Mouse (Mus musculus): ENCODE results near the gene Fbxo34.
"Not testable (repeated sequence)": the region's sequence is repeated elsewhere in the genome, so short reads cannot be mapped to it uniquely, and the experiment has no call there.

The Fbxo34 gene

GRCm38 (mm10) chr14:47516755-47517154, 66.5 kb downstream of the Fbxo34 start:
- DNase-seq (ENCODE audit: low spot score in 2 of 2) = no peak

- peak in 1 of 2 experiments; percentile 70 for DNase-seq (ENCODE audit: low spot score in 2 of 2)
Measured at GRCm38 (mm10) chr14:47518619-47519018, 68.4 kb downstream of the Fbxo34 start.

- DNase-seq (ENCODE audit: low spot score in 2 of 2) = no peak
Measured at GRCm38 (mm10) chr14:47520751-47521449, 70.7 kb downstream of the Fbxo34 start.

- no peak for DNase-seq (ENCODE audit: low spot score in 2 of 2)
Measured at GRCm38 (mm10) chr14:47521609-47522008, 71.4 kb downstream of the Fbxo34 start.

DNA sequence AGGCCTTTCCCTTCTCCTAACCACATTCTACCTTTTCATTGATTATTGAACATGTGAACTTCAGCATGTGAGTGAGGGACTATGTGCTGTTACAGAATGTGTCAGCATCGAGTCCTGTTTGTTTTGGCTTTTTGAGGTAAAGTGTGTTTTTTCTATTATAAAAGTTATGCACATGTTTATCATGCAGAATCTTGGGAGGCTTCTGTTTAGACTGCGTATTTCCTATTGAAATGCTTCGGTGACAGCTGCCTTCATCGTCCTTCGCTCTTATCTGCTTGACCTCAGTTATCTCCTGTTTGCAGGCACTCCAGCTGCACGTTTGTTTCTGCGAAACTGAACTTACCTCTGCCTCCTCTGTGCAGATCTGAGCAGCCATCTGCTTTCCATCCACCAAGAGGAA, 72.1 kb downstream of the Fbxo34 start:
- DNase-seq (ENCODE audit: low spot score in 2 of 2) = no peak

DNA sequence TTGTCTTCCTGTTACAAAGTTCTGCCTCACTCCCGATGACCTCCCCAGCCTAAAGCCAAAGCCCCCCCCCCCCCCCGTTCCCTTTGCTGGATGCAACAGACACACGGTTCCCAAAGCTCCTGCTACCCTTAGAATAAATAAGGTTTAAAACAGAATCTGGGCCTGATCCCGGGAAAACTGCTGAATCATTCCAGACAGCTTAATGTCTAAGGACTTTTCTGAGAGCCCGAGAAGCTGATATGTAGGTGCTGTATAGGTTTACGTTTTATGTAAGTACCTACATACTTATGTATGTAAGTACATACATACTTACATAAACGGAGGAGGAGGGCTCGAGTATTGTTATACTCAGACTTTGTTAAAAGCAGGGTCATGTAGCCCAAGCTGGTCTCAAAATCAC, 75.2 kb downstream of the Fbxo34 start:
- no peak for DNase-seq (ENCODE audit: low spot score in 2 of 2)

- no peak for DNase-seq (ENCODE audit: low spot score in 2 of 2)
Measured at GRCm38 (mm10) chr14:47525861-47526260, 75.6 kb downstream of the Fbxo34 start.

GRCm38 (mm10) chr14:47527833-47528232, 77.6 kb downstream of the Fbxo34 start:
- no peak for DNase-seq (ENCODE audit: low spot score in 2 of 2)

DNA sequence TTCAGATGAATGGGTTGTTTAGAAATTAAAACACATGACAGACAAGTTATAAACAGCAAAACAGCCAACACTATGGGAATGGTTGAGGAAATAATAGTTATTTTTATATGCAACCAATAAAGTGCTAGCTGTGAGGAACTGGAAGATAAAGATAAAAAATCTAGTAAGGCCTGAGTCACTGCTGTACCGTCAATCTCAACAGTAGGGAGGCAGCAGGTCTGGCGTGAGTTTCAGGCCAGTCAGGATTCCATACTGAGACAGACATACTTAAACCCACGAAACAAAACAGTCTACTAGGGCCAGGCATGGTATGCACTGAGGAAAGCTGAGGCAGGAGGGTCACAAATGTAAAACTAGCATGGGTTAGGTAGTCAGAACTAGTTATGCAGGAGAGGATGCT, 78.1 kb downstream of the Fbxo34 start:
- DNase-seq (ENCODE audit: low spot score in 2 of 2) = no peak

- peak in 1 of 2 experiments; percentile 56 for DNase-seq (ENCODE audit: low spot score in 2 of 2)
Measured at GRCm38 (mm10) chr14:47529019-47529418, 78.8 kb downstream of the Fbxo34 start.

- not testable (repeated sequence) for DNase-seq (ENCODE audit: low spot score in 2 of 2)
Measured at GRCm38 (mm10) chr14:47529592-47529991, 79.4 kb downstream of the Fbxo34 start.

DNA sequence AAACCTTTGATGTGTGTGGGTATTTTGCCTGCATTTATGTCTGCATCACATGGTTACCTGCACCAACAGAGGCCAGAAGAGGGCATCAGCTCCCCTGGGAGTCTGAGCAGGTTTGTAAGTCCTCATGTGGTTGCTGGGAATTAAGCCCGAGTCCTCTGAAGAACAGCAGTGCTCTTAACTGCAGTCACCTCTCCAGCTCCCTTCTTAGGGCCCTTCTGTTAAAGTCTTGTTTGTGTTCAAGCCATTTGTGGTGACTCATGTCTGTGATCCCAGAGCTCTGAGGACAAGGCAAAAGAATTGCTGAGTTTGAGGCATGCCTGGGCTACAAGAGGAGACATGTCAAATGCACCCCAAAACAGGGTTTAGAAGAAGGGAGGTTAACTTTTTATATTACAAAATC, 82.3 kb downstream of the Fbxo34 start:
- DNase-seq (ENCODE audit: low spot score in 2 of 2) = no peak

DNA sequence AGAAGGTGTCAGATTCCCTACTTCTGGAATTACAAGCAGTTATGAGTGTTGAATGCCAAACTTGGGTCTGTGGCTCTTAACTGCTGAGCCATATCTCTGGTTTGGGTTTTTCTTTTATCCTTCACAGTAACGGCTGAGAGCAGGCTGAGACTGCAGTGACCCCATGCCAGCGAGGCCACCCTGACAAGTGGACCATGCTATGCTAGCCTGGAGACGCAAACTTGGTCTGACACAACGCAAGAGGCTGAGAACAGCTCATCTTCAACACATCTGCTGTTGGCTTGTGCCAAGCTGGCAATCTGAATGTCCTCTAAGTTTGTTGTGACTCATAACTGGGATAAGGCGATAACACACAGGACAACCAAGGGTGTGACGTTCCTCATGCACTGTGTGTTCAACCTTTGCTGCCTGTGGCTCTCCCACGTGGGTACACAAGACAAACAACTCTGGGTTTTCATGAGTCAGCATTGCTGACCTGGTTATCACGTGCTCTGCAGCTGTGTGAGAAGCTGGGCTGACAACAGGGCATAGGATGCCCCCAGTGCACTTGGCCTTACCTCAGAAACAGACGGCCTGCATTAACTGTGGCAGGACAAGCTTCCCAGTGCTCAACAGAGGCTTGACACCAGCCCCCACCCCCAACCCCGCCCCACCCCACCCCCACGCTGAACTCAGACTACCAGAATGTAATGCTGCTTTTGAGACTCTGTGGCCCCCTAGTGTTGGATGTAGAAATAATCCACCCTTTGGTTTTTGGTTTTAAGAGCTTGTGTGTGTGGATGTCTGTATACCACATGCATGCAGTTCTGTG, 83.3 kb downstream of the Fbxo34 start:
- peak; percentile 63 to 66 for DNase-seq (ENCODE audit: low spot score in 2 of 2)

DNA sequence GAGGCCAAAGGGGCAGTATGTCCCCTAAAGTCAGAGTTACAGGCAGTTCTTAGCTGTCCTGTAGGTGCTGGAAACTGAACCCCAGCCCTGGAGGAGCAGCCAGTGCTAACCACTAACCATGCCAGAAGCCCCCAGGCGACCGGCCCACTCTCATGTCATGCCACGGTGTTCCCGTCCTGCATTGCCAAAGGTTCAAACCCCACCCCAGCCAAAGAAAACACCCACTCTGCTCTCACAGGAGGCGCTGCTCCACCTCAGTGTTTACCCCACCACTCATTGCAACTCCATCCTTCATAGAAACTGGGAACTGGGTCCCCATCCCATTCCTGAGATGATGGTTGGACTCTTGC, 83.9 kb downstream of the Fbxo34 start:
- DNase-seq (ENCODE audit: low spot score in 2 of 2) = no peak

- DNase-seq (ENCODE audit: low spot score in 2 of 2) = no peak
Measured at GRCm38 (mm10) chr14:47535096-47535495, 84.9 kb downstream of the Fbxo34 start.

DNA sequence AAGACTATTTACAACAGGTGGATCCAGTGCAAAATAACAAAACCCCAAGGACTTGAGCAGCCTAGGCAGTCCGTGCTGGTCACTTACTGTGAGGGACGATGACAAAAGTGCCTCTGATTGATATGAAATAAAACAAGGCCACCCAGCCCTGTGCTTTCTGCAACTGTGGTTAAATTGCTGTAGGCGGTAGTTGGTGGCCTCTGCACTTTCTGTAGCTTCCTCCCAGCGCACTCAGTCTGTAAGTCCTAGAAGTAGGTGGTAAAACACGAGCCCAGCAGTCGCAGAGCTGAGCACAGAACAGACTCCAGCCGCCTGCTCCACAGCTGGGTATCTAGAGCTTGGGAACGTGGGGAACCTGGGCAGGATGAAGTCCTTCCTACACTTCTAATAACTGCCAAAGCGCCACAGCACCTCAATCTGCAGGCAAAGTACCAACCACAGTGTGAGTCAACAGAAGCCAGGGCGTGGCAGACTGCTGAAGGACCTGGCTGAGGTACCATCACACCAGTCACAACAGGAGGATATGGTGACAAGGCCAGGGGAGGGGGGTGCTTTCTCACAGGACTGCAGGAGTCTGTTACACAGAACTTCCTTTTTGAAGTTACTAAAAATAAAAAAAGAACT, 91.2 kb downstream of the Fbxo34 start:
- no peak for DNase-seq (ENCODE audit: low spot score in 2 of 2)

DNA sequence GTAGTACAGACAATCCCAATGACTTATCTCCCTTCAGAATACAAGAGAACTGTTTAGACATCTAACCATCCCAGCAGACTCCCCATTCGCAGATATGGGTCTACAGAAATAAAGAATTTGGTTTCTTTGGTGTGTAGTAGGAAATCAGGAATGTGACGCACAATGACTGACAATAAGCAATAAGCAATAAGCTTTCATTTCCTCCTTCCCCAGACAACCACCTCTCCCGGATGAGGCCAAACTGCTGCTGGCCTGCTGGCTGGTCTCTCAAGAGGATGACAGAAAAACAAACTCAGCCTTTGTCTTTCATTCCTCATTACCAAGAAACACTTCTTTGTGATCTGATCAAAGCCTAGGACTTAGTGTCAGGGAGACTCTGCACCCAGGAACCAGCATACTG, 92.1 kb downstream of the Fbxo34 start:
- DNase-seq (ENCODE audit: low spot score in 2 of 2) = no peak

GRCm38 (mm10) chr14:47544286-47544685, 94.1 kb downstream of the Fbxo34 start:
- DNase-seq (ENCODE audit: low spot score in 2 of 2) = no peak

DNA sequence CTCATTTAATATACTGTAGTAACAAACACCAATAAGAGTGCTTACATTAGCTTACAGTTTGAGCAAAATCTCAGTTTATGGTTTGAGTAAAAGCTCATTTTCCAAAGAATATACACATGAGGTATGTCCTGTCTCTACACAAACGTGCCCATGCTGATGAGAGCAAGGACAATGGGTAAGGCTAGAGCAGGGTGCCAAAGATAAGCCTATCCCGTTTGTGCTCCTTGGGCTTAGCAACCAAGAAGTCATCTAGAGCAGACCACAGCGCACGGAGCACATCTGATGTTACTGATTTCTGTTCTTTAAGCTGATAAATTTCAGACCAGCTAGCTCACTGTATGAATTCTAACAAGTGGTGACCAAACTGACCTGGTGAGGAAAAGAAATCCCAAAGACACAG, 94.7 kb downstream of the Fbxo34 start:
- no peak for DNase-seq (ENCODE audit: low spot score in 2 of 2)

GRCm38 (mm10) chr14:47551668-47552067, 101.4 kb downstream of the Fbxo34 start:
- peak; percentile 55 to 56 for DNase-seq (ENCODE audit: low spot score in 2 of 2)

- DNase-seq (ENCODE audit: low spot score in 2 of 2) = no peak
Measured at GRCm38 (mm10) chr14:47553380-47553779, 103.2 kb downstream of the Fbxo34 start.

DNA sequence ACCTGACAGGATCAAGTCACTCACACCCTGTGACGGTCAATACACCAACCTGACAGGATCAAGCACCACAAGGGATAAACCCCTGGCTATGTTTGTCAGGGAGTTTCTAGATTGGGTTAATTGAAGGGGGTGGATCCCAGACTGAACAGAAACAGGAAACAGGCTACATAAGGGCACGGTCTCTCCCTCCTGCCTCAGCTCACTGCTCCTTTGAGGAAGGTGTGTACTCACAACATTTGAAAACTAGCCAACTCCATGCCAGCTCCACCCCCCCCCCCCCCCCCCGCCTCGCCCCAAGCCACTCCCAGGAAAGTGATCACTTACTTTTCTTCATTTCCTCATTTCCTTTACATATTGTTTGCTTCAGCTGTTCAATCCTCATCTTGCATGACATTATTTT, 104.0 kb downstream of the Fbxo34 start:
- no peak for DNase-seq (ENCODE audit: low spot score in 2 of 2)

GRCm38 (mm10) chr14:47555225-47555624, 105.0 kb downstream of the Fbxo34 start:
- DNase-seq (ENCODE audit: low spot score in 2 of 2) = no peak
